Mouse (Mus musculus) ES-Bruce4 (cell line): ENCODE measurements at regions not wholly inside any gene's neighbourhood (a gene's known extent, or its start where the extent isn't known, plus 50 kb on each side); places are given as distances from the start of the nearest gene placed in this dataset.

ENCODE experiments used
- CTCF ChIP-seq: IDR thresholded peaks from one replicate; pipeline ENCODE4 v1.8.1; 2011; ENCODE audit warnings: low read depth, low read length
- EP300 ChIP-seq: IDR thresholded peaks from 2 replicates; pipeline ENCODE4 v1.6.1; 2011; ENCODE audit warnings: low read depth, low read length; ENCODE audit not compliant: insufficient read depth

DNA sequence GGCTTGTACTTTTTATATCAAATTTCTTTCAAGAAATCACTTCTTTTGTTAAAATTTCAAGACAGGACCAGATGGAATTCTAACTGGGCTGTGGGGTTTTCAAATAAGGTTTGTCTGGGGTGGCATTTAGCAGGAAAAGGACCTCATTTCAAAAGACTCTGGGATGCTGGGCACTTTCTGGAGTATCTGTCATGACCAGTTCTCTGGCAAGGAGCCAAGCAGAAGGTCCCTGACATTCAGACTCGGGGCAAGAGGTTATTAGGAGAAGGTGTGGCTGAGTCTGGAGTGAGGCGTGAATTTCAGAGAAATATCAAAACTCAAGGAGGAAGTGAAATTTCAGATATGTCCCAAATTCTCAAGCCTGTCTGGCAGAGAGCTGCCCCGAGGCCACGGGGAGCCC is 142.4 kb upstream of the Dynlrb2 start:
- TF ChIP-seq EP300 (no peak), CTCF (no peak)
